Mouse (Mus musculus) heart, adult 2 months (tissue): ENCODE data around the gene Mtrex. TPM values are rescaled to one million over a fixed set of nuclear protein-coding genes. Genes with fewer than 3 reads are reported as not detected.

Experiments
- DNase-seq, 2 experiments: peaks; one replicate each; pipeline ENCODE4 v3.0.0; 2021
- H3K27ac ChIP-seq: fragments of 200-600 bp; 2 replicates; pipeline ENCODE4 v1.8.1; 2022
- H3K27me3 ChIP-seq: fragments of 200-500 bp; 2 replicates; pipeline ENCODE4 v1.6.1; 2012; ENCODE audit warnings: mild to moderate bottlenecking, low read length, inconsistent platforms, mixed read lengths; ENCODE audit not compliant: control insufficient read depth, insufficient read depth
- H3K36me3 ChIP-seq: fragments of 200-500 bp; 2 replicates; pipeline ENCODE4 v1.6.1; 2012; ENCODE audit warnings: low read length, inconsistent platforms; ENCODE audit not compliant: control insufficient read depth, insufficient read depth
- H3K4me1 ChIP-seq: fragments of 200-500 bp; 2 replicates; pipeline ENCODE4 v1.6.1; 2011; ENCODE audit warnings: low read length; ENCODE audit not compliant: control insufficient read depth, insufficient read depth
- H3K4me3 ChIP-seq: fragments of 200-600 bp; 2 replicates; pipeline ENCODE4 v1.8.1; 2022
- H3K79me2 ChIP-seq: fragments of 200-500 bp; replicated peaks from 2 replicates; pipeline ENCODE4 v1.6.1; 2012; ENCODE audit warnings: mild to moderate bottlenecking, inconsistent platforms, low read length, moderate library complexity, mixed read lengths; ENCODE audit not compliant: control insufficient read depth, insufficient read depth
- H3K9ac ChIP-seq: fragments of 200-500 bp; 2 replicates; pipeline ENCODE4 v1.6.1; 2012; ENCODE audit warnings: low read depth, mild to moderate bottlenecking, control low read depth, inconsistent platforms, low read length, mixed read lengths
- CTCF ChIP-seq: fragments of 200-600 bp; IDR thresholded peaks from 2 replicates; pipeline ENCODE4 v1.8.1; 2022; ENCODE audit warnings: antibody characterized with exemption, mild to moderate bottlenecking, moderate library complexity
- EP300 ChIP-seq: fragments of 200-500 bp; IDR thresholded peaks from 2 replicates; pipeline ENCODE4 v1.6.1; 2011; ENCODE audit warnings: low read depth, low read length, control low read depth; ENCODE audit not compliant: insufficient read depth
- POLR2A ChIP-seq: fragments of 200-500 bp; IDR thresholded peaks from 2 replicates; pipeline ENCODE4 v1.6.1; 2011; ENCODE audit warnings: mild to moderate bottlenecking, low read depth, low read length, control low read depth; ENCODE audit not compliant: insufficient read depth
- WGBS: fragments of 180-500 bp; shearing (Covaris S2); methylation state at CpG from one replicate; pipeline ENCODE4 v1.1.7; 2018; 5-methylcytosine and 5-hydroxymethylcytosine counted together
- intact Hi-C: fragments of 180-260 bp; cut with DNase I; formaldehyde crosslinking; loops from one replicate; pipeline ENCODE4 v1.15.1; 2025
- long read RNA-seq: library from polyadenylated mRNA; stranded (forward); transcript quantifications from one replicate; pipeline ENCODE4 v2.0.0, GENCODE M21; 2021
- polyA plus RNA-seq: library from polyadenylated mRNA; depleted of rRNA; stranded (reverse); fragments of >200 nt; gene quantifications from 2 replicates; pipeline ENCODE4 v1.2.3, GENCODE M21; 2012; rRNA removed
- total RNA-seq, 2 experiments: library from RNA; stranded (reverse); gene quantifications; 2 replicates each; pipeline ENCODE4 v1.2.3; 2021

Mtrex gene
- 10 to 100 TPM; 24.7 to 28.5 TPM for total RNA-seq
- polyA plus RNA-seq, result 5.5 and 12.5 TPM in 2 replicates
- long read RNA-seq, transcript Mtrex-201 (27 exons, 3,689 nt), result major isoform, 25 of 29 reads
- long read RNA-seq, partial matches to known transcripts, result 3 of 29 reads
- long read RNA-seq, other reads (novel, unspliced or antisense), result 1 of 29 reads

DNA sequence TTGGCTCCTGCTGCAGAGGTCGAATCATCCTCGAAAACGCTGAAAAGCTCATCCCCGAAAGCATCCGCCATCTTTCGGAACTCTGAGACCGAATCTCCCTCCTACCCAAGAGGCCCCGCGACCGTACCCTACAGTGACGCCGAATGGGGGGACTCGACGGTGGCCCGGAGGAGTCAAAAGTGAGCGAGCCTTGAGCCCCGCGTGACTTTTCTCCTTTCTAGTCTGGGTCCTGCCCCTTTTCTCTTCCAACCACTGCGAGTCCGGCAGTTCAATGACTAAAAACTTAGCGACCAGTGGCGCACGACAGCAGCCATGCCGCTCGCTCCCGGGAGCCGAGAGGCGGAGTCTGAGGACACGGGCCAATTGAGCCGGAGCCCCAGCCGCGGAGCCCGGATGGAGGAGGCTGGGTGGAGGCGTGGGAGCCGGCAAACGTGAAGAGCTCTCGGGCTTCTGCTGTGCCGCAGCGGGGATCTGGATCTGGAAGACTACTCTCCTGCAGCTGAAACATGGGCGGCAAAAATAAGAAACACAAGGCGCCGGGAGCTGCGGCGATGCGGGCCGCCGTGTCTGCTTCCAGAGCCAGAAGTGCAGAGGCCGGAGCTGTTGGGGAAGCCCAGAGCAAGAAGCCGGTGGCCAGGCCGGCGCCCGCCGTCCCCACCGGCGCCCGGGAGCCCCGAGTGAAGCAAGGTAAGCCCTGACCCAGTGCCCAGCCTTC is at the start of gene Mtrex, which contains the start of gene Dhx29:
Mtrex (minus strand) TSS at position 112 of the 715 bp plus-strand sequence.
Dhx29 (plus strand) TSS at position 168 of the 715 bp plus-strand sequence.
- no peak for TF ChIP-seq CTCF
- TF ChIP-seq EP300, result peak; percentile 81; the same call in 1 of the 2 replicates
- TF ChIP-seq POLR2A, result peak; percentile 60; the same call in 1 of the 2 replicates
- H3K4me3 ChIP-seq, result peak within 1 kb of the TSS; percentile 83
- H3K27me3 ChIP-seq, result no peaks in the 10 kb centered on the region
- H3K79me2 ChIP-seq, result peaks cover 4% of the 10 kb centered on the region
- WGBS, result under 1% methylated on average over 57 of the region's 57 CpGs
- H3K27ac ChIP-seq, result peak within 1 kb of the TSS; percentile 72
- H3K9ac ChIP-seq, result peak within 1 kb of the TSS; percentile 78
- peaks cover 5% of the 10 kb centered on the region for H3K4me1 ChIP-seq
- 0 out of 2 replicates have a peak, but pooled peaks cover 4% of the 10 kb centered on the region for H3K36me3 ChIP-seq
- intact Hi-C loops, result loop anchor here (2.0 to 5.0 kb wide), 4 partner anchors 60 to 265 kb away; partner anchors contain the start of genes Ccno, Plpp1 and Slc38a9
- peak; percentile 99 for DNase-seq

- peaks cover 3% of the 10 kb centered on the region for H3K27me3 ChIP-seq
- TF ChIP-seq POLR2A (no peak), EP300 (no peak), CTCF (no peak)
- 39% methylated on average over 10 of the region's 10 CpGs for WGBS
- intact Hi-C loops, result no loop called here
- H3K36me3 ChIP-seq, result no peaks in the 10 kb centered on the region
- no peak for DNase-seq
- no peak overlapping the region for H3K4me3 ChIP-seq
- H3K79me2 ChIP-seq, result no peaks in the 10 kb centered on the region
- no peak overlapping the region for H3K9ac ChIP-seq
- no peak overlapping the region for H3K27ac ChIP-seq
- H3K4me1 ChIP-seq, result no peaks in the 10 kb centered on the region
These were observed 49.5 kb upstream of the Mtrex start for GRCm38 (mm10) chr13:112976720-112977119.

- Histone ChIP-seq H3K9ac (no peak overlapping the region), H3K4me1 (no peaks in the 10 kb centered on the region), H3K4me3 (no peak overlapping the region), H3K27me3 (no peaks in the 10 kb centered on the region), H3K27ac (no peak overlapping the region), H3K79me2 (no peaks in the 10 kb centered on the region), H3K36me3 (no peaks in the 10 kb centered on the region; the same call in 1 of the 2 replicates)
- intact Hi-C loops, result no loop called here
- DNase-seq, result no peak
- no peak for TF ChIP-seq POLR2A
- no peak for TF ChIP-seq EP300
- TF ChIP-seq CTCF, result no peak
- WGBS, result 95% methylated on average over 5 of the region's 5 CpGs
These were observed 40.1 kb upstream of the Mtrex start for GRCm38 (mm10) chr13:112967267-112967666.

DNA sequence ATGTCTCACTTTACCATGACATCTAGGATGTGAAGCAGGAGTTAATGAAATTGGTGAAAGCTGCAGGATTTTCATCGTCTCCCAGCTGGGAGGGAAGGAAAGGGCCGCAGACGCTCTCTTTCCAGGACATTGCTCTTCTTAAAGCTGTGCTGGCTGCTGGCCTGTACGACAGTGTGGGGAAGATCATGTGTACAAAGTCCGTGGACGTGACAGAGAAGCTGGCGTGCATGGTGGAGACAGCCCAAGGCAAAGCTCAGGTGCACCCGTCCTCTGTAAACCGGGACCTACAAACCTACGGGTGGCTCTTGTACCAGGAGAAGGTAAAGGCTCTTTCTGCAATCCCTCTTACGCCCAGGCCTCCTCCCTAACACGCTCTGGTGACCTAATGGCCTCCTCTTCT is 37.2 kb upstream of the Mtrex start:
- WGBS, result 92% methylated on average over 12 of the region's 12 CpGs

GRCm38 (mm10) chr13:112963081-112963480 is 35.9 kb upstream of the Mtrex start:
- Histone ChIP-seq H3K36me3 (no peaks in the 10 kb centered on the region; the same call in 1 of the 2 replicates), H3K9ac (no peak overlapping the region), H3K27ac (no peak overlapping the region), H3K4me3 (no peak overlapping the region), H3K27me3 (no peaks in the 10 kb centered on the region), H3K79me2 (no peaks in the 10 kb centered on the region), H3K4me1 (no peaks in the 10 kb centered on the region)
- 88% methylated on average over 5 of the region's 5 CpGs for WGBS
- intact Hi-C loops, result no loop called here
- TF ChIP-seq CTCF (no peak), EP300 (no peak), POLR2A (no peak)
- no peak for DNase-seq

More for the DNA sequence above, 37.2 kb upstream of the Mtrex start:
- TF ChIP-seq EP300, result no peak
- no peak for TF ChIP-seq CTCF
- TF ChIP-seq POLR2A, result no peak
- Histone ChIP-seq H3K27me3 (no peaks in the 10 kb centered on the region), H3K4me3 (no peak overlapping the region), H3K9ac (no peak overlapping the region), H3K4me1 (no peaks in the 10 kb centered on the region), H3K36me3 (no peaks in the 10 kb centered on the region; the same call in 1 of the 2 replicates), H3K79me2 (no peaks in the 10 kb centered on the region), H3K27ac (no peak overlapping the region)
- DNase-seq, result no peak
- intact Hi-C loops, result no loop called here

GRCm38 (mm10) chr13:112954067-112954466 is 26.9 kb upstream of the Mtrex start:
- Histone ChIP-seq H3K36me3 (no peaks in the 10 kb centered on the region; the same call in 1 of the 2 replicates), H3K79me2 (no peaks in the 10 kb centered on the region), H3K27me3 (no peaks in the 10 kb centered on the region), H3K4me1 (no peaks in the 10 kb centered on the region), H3K9ac (no peak overlapping the region), H3K4me3 (no peak overlapping the region), H3K27ac (no peak overlapping the region)
- TF ChIP-seq EP300 (no peak), POLR2A (no peak), CTCF (no peak)
- DNase-seq, result no peak
- intact Hi-C loops, result no loop called here
- 89% methylated on average over 8 of the region's 8 CpGs for WGBS
